Mouse (Mus musculus) neural tube, embryonic 14.5 days (tissue): Measurements from ENCODE around the gene Dtx4. TPM values are rescaled to one million over a fixed set of nuclear protein-coding genes. Genes with fewer than 3 reads are reported as not detected.

ENCODE experiments used
- ATAC-seq: fragments of 200-750 bp; cut with Nextera tagmentation; 2 replicates; pipeline ENCODE4 v1.8.0; 2017; ENCODE audit warnings: low read depth, mild to moderate bottlenecking, moderate TSS enrichment, moderate library complexity
- H3K27ac ChIP-seq: fragments of 300-500 bp; sonication (generic); 2 replicates; pipeline ENCODE4 v1.5.1; 2014; ENCODE audit warnings: low read depth, mild to moderate bottlenecking, control low read depth, low read length, moderate library complexity, mixed read lengths
- H3K27me3 ChIP-seq: fragments of 300-500 bp; sonication (generic); 2 replicates; pipeline ENCODE4 v1.6.1; 2014; ENCODE audit warnings: low read length; ENCODE audit not compliant: control insufficient read depth, insufficient read depth
- H3K36me3 ChIP-seq: fragments of 300-500 bp; sonication (generic); 2 replicates; pipeline ENCODE4 v1.6.1; 2014; ENCODE audit warnings: low read length, mixed read lengths; ENCODE audit not compliant: control insufficient read depth, insufficient read depth
- H3K4me1 ChIP-seq: fragments of 300-500 bp; sonication (generic); 2 replicates; pipeline ENCODE4 v1.6.1; 2014; ENCODE audit warnings: low read length; ENCODE audit not compliant: control insufficient read depth, insufficient read depth
- H3K4me2 ChIP-seq: fragments of 300-500 bp; sonication (generic); 2 replicates; pipeline ENCODE4 v1.6.1; 2014; ENCODE audit warnings: mild to moderate bottlenecking, low read depth, low read length, control low read depth
- H3K4me3 ChIP-seq: fragments of 300-500 bp; sonication (generic); 2 replicates; pipeline ENCODE4 v1.5.1; 2014; ENCODE audit warnings: low read depth, low read length, control low read depth, mixed read lengths
- H3K9ac ChIP-seq: fragments of 300-500 bp; sonication (generic); replicated peaks from 2 replicates; pipeline ENCODE4 v1.6.1; 2014; ENCODE audit warnings: low read depth, mild to moderate bottlenecking, control low read depth, low read length, mixed read lengths
- H3K9me3 ChIP-seq: fragments of 300-500 bp; sonication (generic); 2 replicates; pipeline ENCODE4 v1.6.1; 2016; ENCODE audit warnings: low read length; ENCODE audit not compliant: control insufficient read depth
- WGBS: fragments of 180-500 bp; shearing (Covaris S2); extraction: QIAGEN DNeasy Blood & Tissue Kit; methylation state at CpG from one replicate; pipeline ENCODE4 v1.1.7; 2014; 5-methylcytosine and 5-hydroxymethylcytosine counted together
- polyA plus RNA-seq: library from polyadenylated mRNA; unstranded; fragments of >200 nt; fragmentation: Nextera tagmentation; extraction: Ambion mirVana; gene quantifications from 2 replicates; pipeline ENCODE4 v1.2.1, GENCODE M21; 2014

Gene Dtx4
- polyA plus RNA-seq, 1 experiment from 2014 or later: 37.7 TPM

GRCm38 (mm10) chr19:12465530-12466144 lies 35.6 kb downstream of the Dtx4 start:
- no peaks in the 10 kb centered on the region for H3K9me3 ChIP-seq
- no peak overlapping the region for H3K4me2 ChIP-seq
- no peak for ATAC-seq
- WGBS: 92% methylated on average over 10 of the region's 10 CpGs
- peaks cover 9% of the 10 kb centered on the region; the same call in 1 of the 2 replicates for H3K36me3 ChIP-seq
- no peaks in the 10 kb centered on the region for H3K27me3 ChIP-seq
- H3K27ac ChIP-seq: no peak overlapping the region
- H3K4me3 ChIP-seq: no peak overlapping the region
- no peak overlapping the region for H3K9ac ChIP-seq
- no peaks in the 10 kb centered on the region for H3K4me1 ChIP-seq

GRCm38 (mm10) chr19:12464674-12465073 lies 36.6 kb downstream of the Dtx4 start:
- H3K9ac ChIP-seq: no peak overlapping the region
- H3K4me2 ChIP-seq: no peak overlapping the region
- H3K27me3 ChIP-seq: no peaks in the 10 kb centered on the region
- H3K9me3 ChIP-seq: no peaks in the 10 kb centered on the region
- H3K36me3 ChIP-seq: 0 out of 2 replicates have a peak, but pooled peaks cover 8% of the 10 kb centered on the region
- WGBS: 80% methylated on average over 4 of the region's 4 CpGs
- no peak overlapping the region for H3K27ac ChIP-seq
- H3K4me1 ChIP-seq: no peaks in the 10 kb centered on the region
- H3K4me3 ChIP-seq: no peak overlapping the region
- no peak for ATAC-seq

- no peak overlapping the region for H3K4me3 ChIP-seq
- ATAC-seq: no peak
- no peak overlapping the region for H3K4me2 ChIP-seq
- 87% methylated on average over 5 of the region's 5 CpGs for WGBS
- H3K27ac ChIP-seq: no peak overlapping the region
- H3K4me1 ChIP-seq: no peaks in the 10 kb centered on the region
- no peaks in the 10 kb centered on the region for H3K27me3 ChIP-seq
- no peak overlapping the region for H3K9ac ChIP-seq
- H3K9me3 ChIP-seq: no peaks in the 10 kb centered on the region
- 0 out of 2 replicates have a peak, but pooled peaks cover 8% of the 10 kb centered on the region for H3K36me3 ChIP-seq
Observed at GRCm38 (mm10) chr19:12464127-12464526, 37.1 kb downstream of the Dtx4 start.

GRCm38 (mm10) chr19:12463722-12464035 lies 37.6 kb downstream of the Dtx4 start:
- no peak for ATAC-seq
- Histone ChIP-seq H3K4me1 (no peaks in the 10 kb centered on the region), H3K36me3 (0 out of 2 replicates have a peak, but pooled peaks cover 6% of the 10 kb centered on the region), H3K27me3 (no peaks in the 10 kb centered on the region), H3K4me3 (no peak overlapping the region), H3K9me3 (no peaks in the 10 kb centered on the region), H3K27ac (no peak overlapping the region), H3K9ac (no peak overlapping the region), H3K4me2 (no peak overlapping the region)
- 76% methylated on average over 1 of the region's 1 CpGs for WGBS

- no peaks in the 10 kb centered on the region for H3K27me3 ChIP-seq
- H3K36me3 ChIP-seq: no peaks in the 10 kb centered on the region
- WGBS: 84% methylated on average over 7 of the region's 7 CpGs
- H3K27ac ChIP-seq: no peak overlapping the region
- no peaks in the 10 kb centered on the region for H3K9me3 ChIP-seq
- no peaks in the 10 kb centered on the region for H3K4me1 ChIP-seq
- no peak overlapping the region for H3K4me3 ChIP-seq
- H3K4me2 ChIP-seq: no peak overlapping the region
- ATAC-seq: no peak
- H3K9ac ChIP-seq: no peak overlapping the region
Observed at GRCm38 (mm10) chr19:12462851-12463721, 38.2 kb downstream of the Dtx4 start.

- H3K9ac ChIP-seq: no peak within 1 kb of the TSS
- WGBS: 85% methylated on average over 11 of the region's 11 CpGs
- no peak within 1 kb of the TSS for H3K4me3 ChIP-seq
- H3K36me3 ChIP-seq: no peaks in the 10 kb centered on the region
- no peak within 1 kb of the TSS for H3K27ac ChIP-seq
- no peaks in the 10 kb centered on the region for H3K27me3 ChIP-seq
- H3K9me3 ChIP-seq: no peaks in the 10 kb centered on the region
- no peaks in the 10 kb centered on the region for H3K4me1 ChIP-seq
- H3K4me2 ChIP-seq: no peak within 1 kb of the TSS
- no peak for ATAC-seq
Observed at GRCm38 (mm10) chr19:12460282-12461249, 40.7 kb downstream of the Dtx4 start, which contains the start of gene Mpeg1. Mpeg1 (plus strand) TSS chr19:12460779.

- no peaks in the 10 kb centered on the region for H3K4me1 ChIP-seq
- no peak overlapping the region for H3K9ac ChIP-seq
- H3K36me3 ChIP-seq: no peaks in the 10 kb centered on the region
- no peak overlapping the region for H3K27ac ChIP-seq
- 87% methylated on average over 4 of the region's 4 CpGs for WGBS
- no peak overlapping the region for H3K4me2 ChIP-seq
- no peak for ATAC-seq
- H3K9me3 ChIP-seq: no peaks in the 10 kb centered on the region
- no peaks in the 10 kb centered on the region for H3K27me3 ChIP-seq
- no peak overlapping the region for H3K4me3 ChIP-seq
Observed at GRCm38 (mm10) chr19:12459516-12459915, 41.7 kb downstream of the Dtx4 start.

- no peaks in the 10 kb centered on the region for H3K4me1 ChIP-seq
- no peak overlapping the region for H3K4me2 ChIP-seq
- no peak overlapping the region for H3K9ac ChIP-seq
- peak; percentile 24; the same call in 1 of the 2 replicates for ATAC-seq
- WGBS: 79% methylated on average over 12 of the region's 12 CpGs
- no peaks in the 10 kb centered on the region for H3K36me3 ChIP-seq
- H3K4me3 ChIP-seq: no peak overlapping the region
- H3K27me3 ChIP-seq: no peaks in the 10 kb centered on the region
- H3K27ac ChIP-seq: no peak overlapping the region
- H3K9me3 ChIP-seq: no peaks in the 10 kb centered on the region
Observed at GRCm38 (mm10) chr19:12457401-12458066, 43.7 kb downstream of the Dtx4 start.
